Mouse (Mus musculus) heart, adult 2 months (tissue): ENCODE data around the gene Lipe. TPM values are rescaled to one million over a fixed set of nuclear protein-coding genes. Genes with fewer than 3 reads are reported as not detected.
A peak's percentile ranks its signal among the peaks of the same experiment; 100 is the strongest.

Source experiments
- DNase-seq, 2 experiments: peaks; one replicate each; pipeline ENCODE4 v3.0.0; 2021
- H3K27ac ChIP-seq: fragments of 200-600 bp; 2 replicates; pipeline ENCODE4 v1.8.1; 2022
- H3K27me3 ChIP-seq: fragments of 200-500 bp; 2 replicates; pipeline ENCODE4 v1.6.1; 2012; ENCODE audit warnings: mild to moderate bottlenecking, low read length, inconsistent platforms, mixed read lengths; ENCODE audit not compliant: control insufficient read depth, insufficient read depth
- H3K36me3 ChIP-seq: fragments of 200-500 bp; 2 replicates; pipeline ENCODE4 v1.6.1; 2012; ENCODE audit warnings: low read length, inconsistent platforms; ENCODE audit not compliant: control insufficient read depth, insufficient read depth
- H3K4me1 ChIP-seq: fragments of 200-500 bp; 2 replicates; pipeline ENCODE4 v1.6.1; 2011; ENCODE audit warnings: low read length; ENCODE audit not compliant: control insufficient read depth, insufficient read depth
- H3K4me3 ChIP-seq: fragments of 200-600 bp; 2 replicates; pipeline ENCODE4 v1.8.1; 2022
- H3K79me2 ChIP-seq: fragments of 200-500 bp; replicated peaks from 2 replicates; pipeline ENCODE4 v1.6.1; 2012; ENCODE audit warnings: mild to moderate bottlenecking, inconsistent platforms, low read length, moderate library complexity, mixed read lengths; ENCODE audit not compliant: control insufficient read depth, insufficient read depth
- H3K9ac ChIP-seq: fragments of 200-500 bp; 2 replicates; pipeline ENCODE4 v1.6.1; 2012; ENCODE audit warnings: low read depth, mild to moderate bottlenecking, control low read depth, inconsistent platforms, low read length, mixed read lengths
- CTCF ChIP-seq: fragments of 200-600 bp; IDR thresholded peaks from 2 replicates; pipeline ENCODE4 v1.8.1; 2022; ENCODE audit warnings: antibody characterized with exemption, mild to moderate bottlenecking, moderate library complexity
- EP300 ChIP-seq: fragments of 200-500 bp; IDR thresholded peaks from 2 replicates; pipeline ENCODE4 v1.6.1; 2011; ENCODE audit warnings: low read depth, low read length, control low read depth; ENCODE audit not compliant: insufficient read depth
- POLR2A ChIP-seq: fragments of 200-500 bp; IDR thresholded peaks from 2 replicates; pipeline ENCODE4 v1.6.1; 2011; ENCODE audit warnings: mild to moderate bottlenecking, low read depth, low read length, control low read depth; ENCODE audit not compliant: insufficient read depth
- WGBS: fragments of 180-500 bp; shearing (Covaris S2); methylation state at CpG from one replicate; pipeline ENCODE4 v1.1.7; 2018; 5-methylcytosine and 5-hydroxymethylcytosine counted together
- intact Hi-C: fragments of 180-260 bp; cut with DNase I; formaldehyde crosslinking; loops from one replicate; pipeline ENCODE4 v1.15.1; 2025
- polyA plus RNA-seq: library from polyadenylated mRNA; depleted of rRNA; stranded (reverse); fragments of >200 nt; gene quantifications from 2 replicates; pipeline ENCODE4 v1.2.3, GENCODE M21; 2012
- total RNA-seq, 2 experiments: library from RNA; stranded (reverse); gene quantifications; 2 replicates each; pipeline ENCODE4 v1.2.3; 2021

Lipe gene
- total and polyA plus RNA-seq, 3 experiments: 42.7 to 97.8 (median 44.1) TPM

GRCm38 (mm10) chr7:25368333-25368732 is 30.2 kb downstream of the Lipe start:
- intact Hi-C loops: loop anchor here (2.0 kb wide), 1 partner anchor 34 kb away; no protein-coding TSS in a partner anchor
- 27% methylated on average over 12 of the region's 12 CpGs for WGBS

GRCm38 (mm10) chr7:25367632-25368293 is 30.7 kb downstream of the Lipe start:
- intact Hi-C loops: loop anchor here (2.0 kb wide), 1 partner anchor 35 kb away; no protein-coding TSS in a partner anchor
- TF ChIP-seq CTCF (peak; percentile 75), POLR2A (no peak), EP300 (no peak)
- Histone ChIP-seq H3K27me3 (peaks cover 11% of the 10 kb centered on the region), H3K27ac (no peak overlapping the region), H3K9ac (0 out of 2 replicates have a peak overlapping the region, but pooled peaks have one; percentile 20), H3K4me1 (no peaks in the 10 kb centered on the region), H3K79me2 (no peaks in the 10 kb centered on the region), H3K4me3 (peak overlapping the region; percentile 20; the same call in 1 of the 2 replicates), H3K36me3 (no peaks in the 10 kb centered on the region)
- peak; percentile 23 to 64 for DNase-seq
- 4% methylated on average over 33 of the region's 33 CpGs for WGBS

More at GRCm38 (mm10) chr7:25368333-25368732, 30.2 kb downstream of the Lipe start:
- H3K4me3 ChIP-seq: no peak overlapping the region
- no peak for TF ChIP-seq CTCF
- no peak for TF ChIP-seq POLR2A
- no peak for TF ChIP-seq EP300
- peaks cover 11% of the 10 kb centered on the region for H3K27me3 ChIP-seq
- no peaks in the 10 kb centered on the region for H3K36me3 ChIP-seq
- H3K4me1 ChIP-seq: no peaks in the 10 kb centered on the region
- no peak overlapping the region for H3K27ac ChIP-seq
- H3K9ac ChIP-seq: no peak overlapping the region
- H3K79me2 ChIP-seq: no peaks in the 10 kb centered on the region
- DNase-seq: no peak

- Histone ChIP-seq H3K36me3 (no peaks in the 10 kb centered on the region), H3K4me3 (no peak overlapping the region), H3K27ac (no peak overlapping the region), H3K79me2 (no peaks in the 10 kb centered on the region), H3K27me3 (peaks cover 11% of the 10 kb centered on the region), H3K9ac (no peak overlapping the region), H3K4me1 (no peaks in the 10 kb centered on the region)
- TF ChIP-seq EP300: no peak
- no peak for TF ChIP-seq CTCF
- TF ChIP-seq POLR2A: no peak
- 51% methylated on average over 13 of the region's 13 CpGs for WGBS
- no peak for DNase-seq
- intact Hi-C loops: no loop called here
Measured at GRCm38 (mm10) chr7:25365937-25366625, 32.4 kb downstream of the Lipe start.

GRCm38 (mm10) chr7:25363632-25364031 is 34.9 kb downstream of the Lipe start:
- Histone ChIP-seq H3K79me2 (no peaks in the 10 kb centered on the region), H3K27me3 (peaks cover 9% of the 10 kb centered on the region), H3K4me1 (no peaks in the 10 kb centered on the region), H3K36me3 (no peaks in the 10 kb centered on the region), H3K4me3 (no peak overlapping the region), H3K27ac (no peak overlapping the region), H3K9ac (no peak overlapping the region)
- TF ChIP-seq POLR2A (no peak), EP300 (no peak), CTCF (no peak)
- no peak for DNase-seq
- intact Hi-C loops: no loop called here
- WGBS: 94% methylated on average over 17 of the region's 17 CpGs

GRCm38 (mm10) chr7:25363151-25363550 is 35.4 kb downstream of the Lipe start:
- Histone ChIP-seq H3K4me3 (no peak overlapping the region), H3K27me3 (peaks cover 5% of the 10 kb centered on the region), H3K36me3 (no peaks in the 10 kb centered on the region), H3K27ac (no peak overlapping the region), H3K79me2 (no peaks in the 10 kb centered on the region), H3K9ac (no peak overlapping the region), H3K4me1 (no peaks in the 10 kb centered on the region)
- TF ChIP-seq POLR2A (no peak), CTCF (peak; percentile 56)
- intact Hi-C loops: no loop called here
- WGBS: 87% methylated on average over 19 of the region's 19 CpGs
- DNase-seq: no peak

GRCm38 (mm10) chr7:25358721-25359206 is 39.7 kb downstream of the Lipe start:
- TF ChIP-seq POLR2A (no peak), CTCF (no peak), EP300 (no peak)
- Histone ChIP-seq H3K9ac (no peak overlapping the region), H3K4me3 (no peak overlapping the region), H3K36me3 (no peaks in the 10 kb centered on the region), H3K4me1 (no peaks in the 10 kb centered on the region), H3K79me2 (no peaks in the 10 kb centered on the region), H3K27me3 (no peaks in the 10 kb centered on the region), H3K27ac (no peak overlapping the region)
- DNase-seq: peak in 1 of 2 experiments; percentile 28
- intact Hi-C loops: no loop called here
- 62% methylated on average over 19 of the region's 19 CpGs for WGBS
